In genomic region chr13:45680651-45681050, GRCm38 (mm10) we compare ENCODE assay signal across 20 mouse cellular contexts.
DNase-seq lines count a peak whose midpoint lies in the region; ATAC-seq and TF ChIP-seq lines count a peak whose summit lies in the region.
"Had no signal": no experiment of that assay in that cellular context is flagged by ENCODE, and none has a peak within 500 bp of the region (broad histone marks: within the 10 kb centered on the region; RNA-seq: fewer than 3 reads in every experiment).

No protein-coding gene starts in this region.

- intact Hi-C loops in gastrocnemius, adult 2 months (cut with DNase I): loop anchor here (5.0 kb wide), 1 partner anchor 127 kb away; no protein-coding TSS in a partner anchor

- H3K4me2 ChIP-seq in lung, postnatal 0 days (replicated peaks; ENCODE audit: low read depth, low read length): no peak overlapping the region
- H3K4me2 ChIP-seq in heart, embryonic 15.5 days: no peak overlapping the region
- H3K4me2 ChIP-seq in midbrain, embryonic 13.5 days (replicated peaks): no peak overlapping the region
- H3K4me2 ChIP-seq in midbrain, embryonic 14.5 days (ENCODE audit: low read length): no peak overlapping the region
- H3K4me2 ChIP-seq: embryonic facial prominence, embryonic 12.5 days; neural tube, embryonic 13.5 days had no signal

- no peak for TF ChIP-seq CTCF in gastrocnemius, adult 2 months (IDR thresholded peaks at IDR 0.05)
- no peak for TF ChIP-seq CTCF in lung, postnatal 0 days (IDR thresholded peaks at IDR 0.05)

- H3K4me3 ChIP-seq in gastrocnemius, adult 2 months: peak overlapping the region; percentile 7; the same call in 1 of the 2 replicates
- no peak overlapping the region for H3K4me3 ChIP-seq in lung, postnatal 0 days (ENCODE audit: low read depth, low read length)
- H3K4me3 ChIP-seq in heart, embryonic 15.5 days: no peak overlapping the region
- no peak overlapping the region for H3K4me3 ChIP-seq in midbrain, embryonic 13.5 days (replicated peaks)
- no peak overlapping the region for H3K4me3 ChIP-seq in midbrain, embryonic 14.5 days (replicated peaks; ENCODE audit: low read depth, low read length)
- H3K4me3 ChIP-seq: embryonic facial prominence, embryonic 12.5 days; neural tube, embryonic 13.5 days had no signal

- H3K4me1 ChIP-seq in lung, postnatal 0 days (ENCODE audit: insufficient read depth, low read depth, low read length): no peaks in the 10 kb centered on the region
- peaks cover 30% of the 10 kb centered on the region for H3K4me1 ChIP-seq in heart, embryonic 15.5 days (replicated peaks)
- peaks cover 4% of the 10 kb centered on the region; the same call in 1 of the 2 replicates for H3K4me1 ChIP-seq in midbrain, embryonic 13.5 days (replicated peaks)
- H3K4me1 ChIP-seq in midbrain, embryonic 14.5 days (ENCODE audit: control insufficient read depth, insufficient read depth, low read length): no peaks in the 10 kb centered on the region
- H3K4me1 ChIP-seq: neural tube, embryonic 13.5 days had no signal

- no peak for TF ChIP-seq EP300 in lung, postnatal 0 days (IDR thresholded peaks at IDR 0.05)

- H3K9me3 ChIP-seq in lung, postnatal 0 days (ENCODE audit: low read length): no peaks in the 10 kb centered on the region
- H3K9me3 ChIP-seq in heart, embryonic 15.5 days (replicated peaks): no peaks in the 10 kb centered on the region
- H3K9me3 ChIP-seq in midbrain, embryonic 13.5 days: no peaks in the 10 kb centered on the region
- no peaks in the 10 kb centered on the region for H3K9me3 ChIP-seq in midbrain, embryonic 14.5 days (ENCODE audit: control insufficient read depth, low read length)
- H3K9me3 ChIP-seq: embryonic facial prominence, embryonic 12.5 days; neural tube, embryonic 13.5 days had no signal

- no peaks in the 10 kb centered on the region for H3K36me3 ChIP-seq in lung, postnatal 0 days (ENCODE audit: insufficient read depth, low read length)
- H3K36me3 ChIP-seq in heart, embryonic 15.5 days: no peaks in the 10 kb centered on the region
- no peaks in the 10 kb centered on the region for H3K36me3 ChIP-seq in midbrain, embryonic 13.5 days
- no peaks in the 10 kb centered on the region for H3K36me3 ChIP-seq in midbrain, embryonic 14.5 days (ENCODE audit: control insufficient read depth, insufficient read depth, low read length)
- H3K36me3 ChIP-seq: embryonic facial prominence, embryonic 12.5 days; neural tube, embryonic 13.5 days had no signal

- H3K27ac ChIP-seq in gastrocnemius, adult 2 months: peak overlapping the region; percentile 46
- H3K27ac ChIP-seq in lung, postnatal 0 days (ENCODE audit: low read length): no peak overlapping the region
- peak overlapping the region; percentile 57 for H3K27ac ChIP-seq in heart, embryonic 15.5 days
- H3K27ac ChIP-seq in midbrain, embryonic 13.5 days: no peak overlapping the region
- no peak overlapping the region for H3K27ac ChIP-seq in midbrain, embryonic 14.5 days (replicated peaks; ENCODE audit: low read depth, low read length)
- H3K27ac ChIP-seq: embryonic facial prominence, embryonic 12.5 days; neural tube, embryonic 13.5 days had no signal

- 55% methylated on average over 5 of the region's 5 CpGs for WGBS in lung, postnatal 0 days
- 64% methylated on average over 5 of the region's 5 CpGs for WGBS in heart, embryonic 15.5 days
- WGBS in midbrain, embryonic 13.5 days: 89% methylated on average over 5 of the region's 5 CpGs
- WGBS in midbrain, embryonic 14.5 days: 93% methylated on average over 5 of the region's 5 CpGs

- DNase-seq in gastrocnemius, adult 2 months: no peak
- no peak for DNase-seq in gastrocnemius, postnatal 4 days (ENCODE audit: low spot score in 2 of 2)
- peak; percentile 25 for DNase-seq in lung, postnatal 0 days (ENCODE audit: low spot score)
- DNase-seq in lung, postnatal 25 days (ENCODE audit: low spot score): no peak
- DNase-seq in cerebellum, adult 11 months: no peak
- no peak for DNase-seq in midbrain, embryonic 14.5 days
- DNase-seq: adrenal gland, postnatal 25 days; cerebellum, adult 8-10 months; kidney, postnatal 4 days; liver; liver, postnatal 0 days; thymus, postnatal 14 days had no signal

- no peaks in the 10 kb centered on the region for H3K27me3 ChIP-seq in lung, postnatal 0 days (replicated peaks; ENCODE audit: insufficient read depth, low read length)
- no peaks in the 10 kb centered on the region for H3K27me3 ChIP-seq in heart, embryonic 15.5 days
- no peaks in the 10 kb centered on the region for H3K27me3 ChIP-seq in midbrain, embryonic 13.5 days
- H3K27me3 ChIP-seq in midbrain, embryonic 14.5 days (ENCODE audit: control insufficient read depth, insufficient read depth, low read length): no peaks in the 10 kb centered on the region
- H3K27me3 ChIP-seq: embryonic facial prominence, embryonic 12.5 days; neural tube, embryonic 13.5 days had no signal

- ATAC-seq in lung, postnatal 0 days: no peak
- ATAC-seq in heart, embryonic 15.5 days (replicated peaks; ENCODE audit: insufficient number of reproducible peaks, insufficient read depth, low FRiP score, low read depth): no peak
- ATAC-seq in midbrain, embryonic 13.5 days: no peak
- no peak for ATAC-seq in midbrain, embryonic 14.5 days (ENCODE audit: low FRiP score, low TSS enrichment)
- ATAC-seq: activated CD4-positive, CD25-positive, alpha-beta regulatory T cell, adult 4 months; forebrain, embryonic 16.5 days; hindbrain, embryonic 16.5 days; intestine, postnatal 0 days; liver, postnatal 0 days had no signal

- H3K9ac ChIP-seq in lung, postnatal 0 days (replicated peaks; ENCODE audit: low read depth): no peak overlapping the region
- H3K9ac ChIP-seq in heart, embryonic 15.5 days: no peak overlapping the region
- H3K9ac ChIP-seq in midbrain, embryonic 13.5 days (replicated peaks): no peak overlapping the region
- H3K9ac ChIP-seq in midbrain, embryonic 14.5 days (replicated peaks; ENCODE audit: low read length): no peak overlapping the region
- H3K9ac ChIP-seq: embryonic facial prominence, embryonic 12.5 days; liver, postnatal 0 days; neural tube, embryonic 13.5 days had no signal

Comparison
In these comparisons a context has a peak if more than half of its experiments do, and no peak if none do; other contexts are left out.
1. H3K27ac ChIP-seq: peak in gastrocnemius, adult 2 months (single experiment) and heart, embryonic 15.5 days (single experiment); none in lung, postnatal 0 days (single experiment), midbrain, embryonic 13.5 days (single experiment) and midbrain, embryonic 14.5 days (single experiment).